7 mouse cellular contexts compared by ENCODE assay signal in the genomic region with DNA sequence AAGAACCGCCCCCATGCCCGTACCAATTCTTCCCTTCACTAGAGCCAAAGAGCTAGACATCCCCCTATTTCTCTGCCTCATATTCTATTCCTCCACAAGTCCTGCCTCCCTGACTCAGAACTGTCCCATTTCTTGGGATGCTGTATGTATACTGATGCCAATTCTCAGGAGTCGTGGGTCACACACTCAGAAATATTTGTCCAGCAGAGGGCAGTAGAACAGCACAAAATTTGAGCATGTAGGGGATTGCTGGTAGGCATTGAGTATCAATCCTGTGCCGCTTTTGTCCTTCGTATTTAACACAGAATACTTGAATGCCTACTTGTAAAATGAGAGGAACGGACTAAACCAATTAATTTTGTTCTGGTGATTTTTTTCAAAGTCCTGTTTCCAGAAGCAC. TPM values are rescaled to one million over a fixed set of nuclear protein-coding genes. Genes with fewer than 3 reads are reported as not detected.
A peak's percentile ranks its signal among the peaks of the same experiment; 100 is the strongest.
DNase-seq lines count a peak whose midpoint lies in the region; ATAC-seq lines count a peak whose summit lies in the region.

No protein-coding gene starts in this region.

- no peak overlapping the region for H3K4me3 ChIP-seq in forebrain, embryonic 13.5 days
- no peak overlapping the region for H3K4me3 ChIP-seq in hindbrain, embryonic 12.5 days

- H3K9ac ChIP-seq in forebrain, embryonic 13.5 days: no peak overlapping the region
- no peak overlapping the region for H3K9ac ChIP-seq in hindbrain, embryonic 12.5 days

- no peak overlapping the region for H3K4me2 ChIP-seq in forebrain, embryonic 13.5 days
- H3K4me2 ChIP-seq in hindbrain, embryonic 12.5 days (replicated peaks): no peak overlapping the region

- H3K4me1 ChIP-seq in forebrain, embryonic 13.5 days: no peaks in the 10 kb centered on the region
- no peaks in the 10 kb centered on the region for H3K4me1 ChIP-seq in hindbrain, embryonic 12.5 days

- peak; percentile 74 for DNase-seq in Muller cell, postnatal 12 days (ENCODE audit: inconsistent ontology term)
- peak; percentile 76 for DNase-seq in c-Kit-positive CD71-negative TER-119-negative erythroid progenitor cells, embryonic 14.5 days (ENCODE audit: low read depth)
- DNase-seq in layer of hippocampus, adult 8-10 months (ENCODE audit: low spot score in 2 of 2): peak; percentile 28 to 61
- DNase-seq in lung, postnatal 10 days: peak; percentile 83
- peak; percentile 69 for DNase-seq in retina, postnatal 7 days (ENCODE audit: low read depth, low spot score)

- no peaks in the 10 kb centered on the region for H3K9me3 ChIP-seq in forebrain, embryonic 13.5 days (replicated peaks)
- no peaks in the 10 kb centered on the region for H3K9me3 ChIP-seq in hindbrain, embryonic 12.5 days (replicated peaks)

- no peaks in the 10 kb centered on the region for H3K27me3 ChIP-seq in forebrain, embryonic 13.5 days
- H3K27me3 ChIP-seq in hindbrain, embryonic 12.5 days: no peaks in the 10 kb centered on the region

- ATAC-seq in forebrain, embryonic 13.5 days: peak; percentile 91
- peak; percentile 88 for ATAC-seq in hindbrain, embryonic 12.5 days (ENCODE audit: low FRiP score)

- WGBS in forebrain, embryonic 13.5 days: 29% methylated on average over 6 of the region's 6 CpGs
- WGBS in hindbrain, embryonic 12.5 days: 33% methylated on average over 6 of the region's 6 CpGs

- H3K36me3 ChIP-seq in forebrain, embryonic 13.5 days (ENCODE audit: poor library complexity, severe bottlenecking): no peaks in the 10 kb centered on the region
- no peaks in the 10 kb centered on the region for H3K36me3 ChIP-seq in hindbrain, embryonic 12.5 days

- H3K27ac ChIP-seq in forebrain, embryonic 13.5 days: no peak overlapping the region
- no peak overlapping the region for H3K27ac ChIP-seq in hindbrain, embryonic 12.5 days

RNA-seq across cellular contexts. Expression of a gene that starts 27.3 kb away (rescaled TPM):
- 0.30 and 0.48 TPM in 2 replicates for polyA plus RNA-seq in forebrain, embryonic 13.5 days (2015; fragmentation: Nextera tagmentation; extraction: Ambion mirVana)
- polyA plus RNA-seq in hindbrain, embryonic 12.5 days (2016; fragmentation: Nextera tagmentation; extraction: Ambion mirVana): 0.17 and 0.50 TPM in 2 replicates
- total RNA-seq in layer of hippocampus, adult 8-10 months (2022): under 1 TPM; 0.45 to 0.76 (median 0.53) TPM

RNA-seq across cellular contexts. Expression of a gene that starts 38.2 kb away (rescaled TPM):
- 42.9 and 43.2 TPM in 2 replicates for polyA plus RNA-seq in forebrain, embryonic 13.5 days (2015; fragmentation: Nextera tagmentation; extraction: Ambion mirVana)
- polyA plus RNA-seq in hindbrain, embryonic 12.5 days (2016; fragmentation: Nextera tagmentation; extraction: Ambion mirVana): 42.3 and 44.6 TPM in 2 replicates
- 10 to 100 TPM; 45.7 to 49.7 (median 46.0) TPM for total RNA-seq in layer of hippocampus, adult 8-10 months (2022)

RNA-seq across cellular contexts. Expression of a gene that starts 38.3 kb away (rescaled TPM):
- 23.6 and 25.3 TPM in 2 replicates for polyA plus RNA-seq in forebrain, embryonic 13.5 days (2015; fragmentation: Nextera tagmentation; extraction: Ambion mirVana)
- 24.9 and 25.4 TPM in 2 replicates for polyA plus RNA-seq in hindbrain, embryonic 12.5 days (2016; fragmentation: Nextera tagmentation; extraction: Ambion mirVana)
- 10 to 100 TPM; 45.2 to 56.5 (median 49.3) TPM for total RNA-seq in layer of hippocampus, adult 8-10 months (2022)
